Mouse (Mus musculus) midbrain, embryonic 14.5 days (tissue): ENCODE measurements around the gene 1700001O22Rik. TPM values are rescaled to one million over a fixed set of nuclear protein-coding genes. Genes with fewer than 3 reads are reported as not detected.

ENCODE experiments used
- polyA plus RNA-seq: library from polyadenylated mRNA; unstranded; fragments of >200 nt; fragmentation: Nextera tagmentation; extraction: Ambion mirVana; gene quantifications from 2 replicates; pipeline ENCODE4 v1.2.1, GENCODE M21; 2014

The 1700001O22Rik gene
- polyA plus RNA-seq, 1 experiment from 2014 or later = 0.87 TPM

Other genes with a start within 250 kb of the 1700001O22Rik start
- gene Cstad, start 208.6 kb downstream of the 1700001O22Rik start, polyA plus RNA-seq = 0.46 and 1.2 TPM in 2 replicates
- 114 and 122 TPM in 2 replicates for gene Ntmt1, start 4.2 kb upstream of the 1700001O22Rik start, polyA plus RNA-seq
- gene Asb6, start 26.7 kb upstream of the 1700001O22Rik start, polyA plus RNA-seq = 38.5 and 42.7 TPM in 2 replicates
- gene Prrx2, start 31.3 kb upstream of the 1700001O22Rik start, polyA plus RNA-seq = 1.4 and 2.2 TPM in 2 replicates
- 3.2 and 4.2 TPM in 2 replicates for gene Ptges, start 126.2 kb upstream of the 1700001O22Rik start, polyA plus RNA-seq
- 19.3 and 19.4 TPM in 2 replicates for gene Tor1b, start 149.3 kb upstream of the 1700001O22Rik start, polyA plus RNA-seq
- 81.2 and 89.5 TPM in 2 replicates for gene Tor1a, start 164.3 kb upstream of the 1700001O22Rik start, polyA plus RNA-seq
- gene BC005624, start 178.5 kb upstream of the 1700001O22Rik start, polyA plus RNA-seq = 68.2 and 78.7 TPM in 2 replicates
- 28.5 and 35.8 TPM in 2 replicates for gene Usp20, start 178.6 kb upstream of the 1700001O22Rik start, polyA plus RNA-seq